Mouse (Mus musculus): Measurements from ENCODE around the gene Arhgap40. TPM values are rescaled to one million over a fixed set of nuclear protein-coding genes. Genes with fewer than 3 reads are reported as not detected.
A peak's percentile ranks its signal among the peaks of the same experiment; 100 is the strongest.

Gene Arhgap40
- not detected in 2 replicates for polyA plus RNA-seq (2015; fragmentation: Nextera tagmentation; extraction: Ambion mirVana)

DNA sequence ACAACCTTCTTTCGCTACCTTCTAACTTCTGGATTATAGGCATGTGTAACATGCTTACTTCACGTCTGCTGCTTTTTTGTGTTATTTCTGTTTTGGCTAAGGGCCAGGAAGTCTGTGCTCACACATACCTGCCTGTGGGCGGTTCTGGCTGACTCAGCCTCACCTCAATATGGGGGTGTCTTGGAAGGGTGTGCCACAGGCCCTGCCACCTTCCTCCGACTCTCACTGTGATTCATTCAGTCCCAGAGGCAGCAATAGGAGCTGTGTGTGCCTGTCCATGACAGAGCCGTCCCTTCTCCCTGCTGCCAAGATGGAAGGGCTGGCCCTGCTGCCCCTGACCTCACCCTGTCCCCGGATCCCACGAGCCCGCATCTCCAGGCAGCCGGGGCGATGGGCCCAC, at the start of gene Arhgap40:
TSS of gene Arhgap40 (plus strand) at position 269 of the 400 bp plus-strand sequence.
- no peak; the same call in 1 of the 2 replicates for ATAC-seq (ENCODE audit: borderline replicate concordance, extremely low read depth, low FRiP score, low TSS enrichment)
- WGBS: 72% methylated on average over 10 of the region's 10 CpGs

DNA sequence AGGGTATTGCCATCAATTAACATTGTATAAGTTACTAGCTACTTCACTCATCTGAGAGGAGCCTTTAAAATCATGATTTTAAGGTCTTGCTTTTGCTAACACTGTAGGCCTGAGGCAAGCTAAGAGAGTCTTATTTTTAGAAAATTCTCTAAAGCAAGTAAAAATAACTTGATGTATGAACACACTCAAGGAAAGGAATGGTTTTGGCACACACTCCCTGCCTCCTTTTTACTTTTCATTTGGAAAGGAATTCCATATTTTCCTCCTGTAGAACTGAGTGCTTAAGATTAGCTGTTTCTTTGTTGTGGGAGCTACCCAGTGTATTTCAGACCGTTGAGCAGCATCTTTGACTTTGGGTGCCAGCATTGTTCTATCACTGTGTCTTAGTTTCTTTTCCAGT, 38.4 kb upstream of the Arhgap40 start:
- Histone ChIP-seq H3K4me3 (no peak overlapping the region), H3K27me3 (no peaks in the 10 kb centered on the region), H3K36me3 (peaks cover 59% of the 10 kb centered on the region), H3K9me3 (no peaks in the 10 kb centered on the region), H3K4me1 (no peaks in the 10 kb centered on the region), H3K4me2 (no peak overlapping the region), H3K27ac (no peak overlapping the region), H3K9ac (no peak overlapping the region)
- WGBS: 87% methylated on average over 1 of the region's 1 CpGs
- no peak for ATAC-seq (ENCODE audit: borderline replicate concordance, extremely low read depth, low FRiP score, low TSS enrichment)

More for the DNA sequence above, at the start of gene Arhgap40:
- no peaks in the 10 kb centered on the region for H3K4me1 ChIP-seq
- H3K36me3 ChIP-seq: no peaks in the 10 kb centered on the region
- no peak within 1 kb of the TSS for H3K4me3 ChIP-seq
- no peak within 1 kb of the TSS for H3K27ac ChIP-seq
- no peak within 1 kb of the TSS for H3K9ac ChIP-seq
- H3K4me2 ChIP-seq: no peak within 1 kb of the TSS
- H3K9me3 ChIP-seq: no peaks in the 10 kb centered on the region
- H3K27me3 ChIP-seq: no peaks in the 10 kb centered on the region

DNA sequence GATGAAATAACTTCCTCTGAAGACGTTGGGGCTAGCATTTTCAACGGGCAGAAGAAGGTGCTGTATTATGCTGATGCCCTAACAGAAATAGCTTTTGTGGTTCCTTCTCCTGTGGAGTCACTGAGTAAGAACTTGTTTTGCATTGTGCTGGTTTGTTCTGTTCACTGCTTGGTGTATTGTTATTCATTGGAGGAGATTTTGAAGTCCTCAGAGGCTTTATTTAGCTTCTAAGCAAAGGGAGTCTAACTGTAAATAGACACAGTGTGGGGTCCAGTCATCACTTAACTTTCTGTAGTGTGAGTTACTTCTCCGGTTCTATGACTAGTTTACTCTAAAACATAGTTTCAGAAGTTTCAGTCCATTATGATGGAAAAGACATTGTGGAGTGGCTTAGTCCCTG, 35.0 kb upstream of the Arhgap40 start:
- Histone ChIP-seq H3K27ac (no peak overlapping the region), H3K4me3 (no peak overlapping the region), H3K9ac (no peak overlapping the region), H3K4me2 (no peak overlapping the region), H3K4me1 (no peaks in the 10 kb centered on the region), H3K27me3 (no peaks in the 10 kb centered on the region), H3K36me3 (peaks cover 60% of the 10 kb centered on the region), H3K9me3 (no peaks in the 10 kb centered on the region)
- no peak for ATAC-seq (ENCODE audit: borderline replicate concordance, extremely low read depth, low FRiP score, low TSS enrichment)
- 67% methylated on average over 3 of the region's 3 CpGs for WGBS

DNA sequence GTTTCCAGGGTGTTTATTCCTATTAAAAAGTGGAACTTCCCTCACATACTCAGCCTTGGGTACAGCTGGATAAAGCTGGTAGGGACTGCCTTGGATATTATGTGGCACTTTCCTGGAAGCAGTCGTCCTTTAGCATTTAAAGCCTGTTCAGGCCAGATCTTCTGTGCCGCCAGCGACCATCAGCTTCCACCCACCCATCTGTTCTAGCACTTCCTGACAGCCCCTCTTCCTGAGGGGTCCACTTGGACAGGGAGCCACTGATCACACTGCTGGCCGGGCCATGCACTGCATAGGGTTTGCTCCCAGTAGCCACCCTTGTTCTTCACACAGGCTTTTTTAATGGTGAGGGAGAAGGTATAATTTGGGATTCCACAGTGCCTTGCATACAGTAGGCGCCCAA, 14.1 kb upstream of the Arhgap40 start:
- Histone ChIP-seq H3K4me3 (no peak overlapping the region), H3K9me3 (no peaks in the 10 kb centered on the region), H3K4me2 (no peak overlapping the region), H3K4me1 (peaks cover 7% of the 10 kb centered on the region; the same call in 1 of the 2 replicates), H3K27ac (no peak overlapping the region), H3K27me3 (no peaks in the 10 kb centered on the region), H3K36me3 (peaks cover 43% of the 10 kb centered on the region), H3K9ac (no peak overlapping the region)
- WGBS: 87% methylated on average over 5 of the region's 5 CpGs
- no peak for ATAC-seq (ENCODE audit: borderline replicate concordance, extremely low read depth, low FRiP score, low TSS enrichment)

DNA sequence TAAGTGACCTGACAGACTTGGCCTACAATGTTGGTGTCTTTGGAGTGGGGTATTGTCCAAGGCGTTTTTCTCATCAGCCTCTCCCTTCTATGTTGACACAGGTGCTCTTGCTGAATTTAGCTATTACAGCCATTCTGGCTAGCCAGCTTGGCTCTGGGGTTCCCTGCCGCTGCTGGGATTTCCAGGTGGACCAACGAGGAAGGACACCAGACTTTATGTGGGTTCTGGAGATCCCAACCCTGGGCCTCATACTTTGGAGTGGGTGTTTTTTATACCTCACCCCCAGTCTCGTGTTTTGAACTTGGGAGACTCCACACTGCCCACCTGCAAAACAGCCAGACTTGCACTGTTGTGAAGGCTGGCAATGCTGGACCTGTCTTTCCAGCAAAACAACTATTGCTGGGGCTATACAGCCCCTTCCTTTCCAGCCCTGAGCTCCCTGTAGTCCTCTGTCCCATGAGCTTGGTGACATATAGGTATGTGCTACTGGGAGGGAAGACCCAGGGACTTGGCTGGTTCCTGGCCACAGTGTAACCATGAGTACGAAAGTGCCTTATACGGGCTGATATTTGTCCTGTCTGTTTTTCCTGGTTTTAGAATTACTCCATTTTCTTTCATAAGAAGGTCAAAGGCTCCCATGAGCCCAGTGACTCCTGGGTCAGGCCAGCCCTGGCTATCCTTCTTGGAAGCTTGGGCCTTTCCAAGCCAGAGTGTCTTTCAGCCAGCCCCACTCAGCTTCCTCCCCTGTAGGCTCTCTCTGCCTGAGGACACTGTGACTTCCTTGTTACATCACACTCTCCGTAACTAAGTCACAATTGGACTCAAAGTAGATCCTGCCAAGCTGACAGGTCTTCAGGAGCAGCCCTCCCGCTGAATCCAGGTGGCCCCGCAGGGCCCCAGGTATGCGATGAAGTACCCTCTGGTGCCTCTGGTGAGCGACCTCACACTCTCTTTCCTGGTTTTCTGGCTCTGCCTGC, 10.5 kb upstream of the Arhgap40 start, which contains the start of gene Adig:
TSS of gene Adig (plus strand) at position 777 of the 977 bp plus-strand sequence.
- Histone ChIP-seq H3K4me2 (no peak within 1 kb of the TSS), H3K9ac (no peak within 1 kb of the TSS), H3K9me3 (no peaks in the 10 kb centered on the region), H3K36me3 (peaks cover 17% of the 10 kb centered on the region), H3K27ac (peak within 1 kb of the TSS; percentile 36), H3K27me3 (no peaks in the 10 kb centered on the region), H3K4me3 (no peak within 1 kb of the TSS), H3K4me1 (peaks cover 7% of the 10 kb centered on the region; the same call in 1 of the 2 replicates)
- ATAC-seq (ENCODE audit: borderline replicate concordance, extremely low read depth, low FRiP score, low TSS enrichment): no peak
- 51% methylated on average over 11 of the region's 11 CpGs for WGBS

DNA sequence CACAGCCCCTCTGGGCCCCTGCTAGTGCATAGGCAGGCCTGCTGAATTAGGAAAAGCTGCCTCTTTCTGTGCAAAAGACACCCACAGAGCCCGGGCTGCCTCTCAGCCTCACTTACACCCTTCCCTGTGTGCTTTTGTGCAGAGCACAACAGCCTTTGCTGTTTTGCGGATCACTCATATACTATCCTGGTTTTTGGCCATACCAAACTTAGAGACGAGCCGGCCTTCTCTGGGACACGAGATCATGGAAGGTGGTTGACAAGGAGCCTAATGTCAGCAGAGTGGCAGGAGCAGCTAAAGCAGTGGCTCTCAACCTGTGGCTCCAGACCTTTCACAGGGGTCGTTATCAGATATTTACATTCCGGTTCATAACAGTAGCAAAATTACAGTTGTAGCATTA, 9.4 kb upstream of the Arhgap40 start:
- no peak overlapping the region for H3K4me3 ChIP-seq
- H3K4me2 ChIP-seq: no peak overlapping the region
- no peaks in the 10 kb centered on the region for H3K9me3 ChIP-seq
- 0 out of 2 replicates have a peak overlapping the region, but pooled peaks have one; percentile 36 for H3K27ac ChIP-seq
- 67% methylated on average over 7 of the region's 7 CpGs for WGBS
- H3K4me1 ChIP-seq: peaks cover 7% of the 10 kb centered on the region; the same call in 1 of the 2 replicates
- H3K27me3 ChIP-seq: no peaks in the 10 kb centered on the region
- ATAC-seq (ENCODE audit: borderline replicate concordance, extremely low read depth, low FRiP score, low TSS enrichment): no peak
- H3K9ac ChIP-seq: no peak overlapping the region
- peaks cover 10% of the 10 kb centered on the region; the same call in 1 of the 2 replicates for H3K36me3 ChIP-seq

DNA sequence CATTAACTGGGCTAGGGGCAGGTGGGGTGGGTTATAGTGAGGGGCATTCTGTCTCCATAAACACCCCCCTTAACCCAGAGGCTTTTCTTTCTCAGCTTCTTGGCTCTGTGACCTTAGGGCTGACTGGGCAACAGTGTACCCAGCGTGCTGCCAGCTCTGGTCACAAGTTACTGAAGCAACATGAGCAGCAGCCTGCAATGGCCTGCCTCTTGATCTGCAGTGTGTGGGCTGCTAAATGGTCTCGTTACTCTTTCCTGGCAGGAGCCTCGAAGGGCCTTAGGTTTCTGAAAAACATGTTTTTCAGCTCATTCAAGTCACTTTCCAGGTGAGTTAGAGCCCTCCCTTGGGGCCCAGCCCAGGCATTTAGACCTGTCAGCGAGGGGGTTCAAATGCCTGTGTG, 8.9 kb upstream of the Arhgap40 start:
- H3K36me3 ChIP-seq: peaks cover 9% of the 10 kb centered on the region; the same call in 1 of the 2 replicates
- no peaks in the 10 kb centered on the region for H3K9me3 ChIP-seq
- 57% methylated on average over 4 of the region's 4 CpGs for WGBS
- ATAC-seq (ENCODE audit: borderline replicate concordance, extremely low read depth, low FRiP score, low TSS enrichment): no peak
- H3K27ac ChIP-seq: no peak overlapping the region
- H3K4me1 ChIP-seq: peaks cover 7% of the 10 kb centered on the region; the same call in 1 of the 2 replicates
- H3K4me2 ChIP-seq: no peak overlapping the region
- no peak overlapping the region for H3K9ac ChIP-seq
- H3K27me3 ChIP-seq: no peaks in the 10 kb centered on the region
- H3K4me3 ChIP-seq: no peak overlapping the region

DNA sequence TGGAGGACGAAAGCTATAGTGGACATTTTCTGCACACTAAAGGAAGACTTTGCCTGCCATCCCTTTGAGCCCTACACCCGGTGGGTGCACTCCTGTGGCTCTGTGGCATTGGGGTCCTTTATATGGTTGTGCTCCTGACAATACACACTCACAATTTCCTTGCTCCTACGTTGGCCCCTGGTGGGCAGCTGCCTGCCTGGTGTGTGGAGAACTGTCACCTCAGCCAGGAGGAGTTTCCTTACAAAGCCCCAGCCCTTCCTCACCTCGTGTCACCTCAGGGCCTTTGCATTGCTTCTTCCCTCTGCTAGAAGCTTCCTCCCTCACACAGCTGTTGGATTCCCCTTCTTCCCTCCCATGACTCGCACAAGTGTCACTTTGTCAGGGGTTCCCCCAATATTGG, 6.1 kb upstream of the Arhgap40 start:
- WGBS: 72% methylated on average over 5 of the region's 5 CpGs
- no peak overlapping the region for H3K4me2 ChIP-seq
- no peaks in the 10 kb centered on the region for H3K9me3 ChIP-seq

DNA sequence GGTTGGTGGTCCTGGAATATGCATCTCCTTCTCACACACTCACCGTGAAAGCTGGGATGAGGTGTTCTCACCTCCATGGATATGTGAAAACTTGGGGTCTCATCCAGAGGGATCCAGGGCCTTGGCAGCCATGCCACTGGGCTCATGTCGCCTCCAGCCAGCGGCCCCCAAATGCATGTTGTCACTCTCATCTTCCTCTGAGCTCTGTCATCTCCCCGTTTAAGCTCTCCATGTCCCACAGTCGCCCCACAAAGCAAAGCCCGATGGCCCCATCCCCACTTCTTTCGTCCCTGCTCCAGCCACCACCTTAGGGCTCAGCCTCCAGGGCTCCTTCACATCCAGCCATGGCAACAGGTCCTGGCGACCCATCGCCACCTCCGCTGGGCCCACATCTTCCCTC, 5.5 kb upstream of the Arhgap40 start:
- no peaks in the 10 kb centered on the region for H3K27me3 ChIP-seq
- H3K27ac ChIP-seq: no peak overlapping the region
- no peak for ATAC-seq (ENCODE audit: borderline replicate concordance, extremely low read depth, low FRiP score, low TSS enrichment)
- H3K9ac ChIP-seq: no peak overlapping the region
- WGBS: 85% methylated on average over 10 of the region's 10 CpGs
- no peak overlapping the region for H3K4me3 ChIP-seq
- no peaks in the 10 kb centered on the region for H3K9me3 ChIP-seq
- no peaks in the 10 kb centered on the region for H3K36me3 ChIP-seq
- H3K4me2 ChIP-seq: no peak overlapping the region
- peaks cover 5% of the 10 kb centered on the region; the same call in 1 of the 2 replicates for H3K4me1 ChIP-seq

More for the DNA sequence above, 6.1 kb upstream of the Arhgap40 start:
- Histone ChIP-seq H3K27me3 (no peaks in the 10 kb centered on the region), H3K4me3 (no peak overlapping the region), H3K27ac (no peak overlapping the region), H3K4me1 (peaks cover 7% of the 10 kb centered on the region; the same call in 1 of the 2 replicates), H3K9ac (no peak overlapping the region), H3K36me3 (no peaks in the 10 kb centered on the region)
- no peak for ATAC-seq (ENCODE audit: borderline replicate concordance, extremely low read depth, low FRiP score, low TSS enrichment)

DNA sequence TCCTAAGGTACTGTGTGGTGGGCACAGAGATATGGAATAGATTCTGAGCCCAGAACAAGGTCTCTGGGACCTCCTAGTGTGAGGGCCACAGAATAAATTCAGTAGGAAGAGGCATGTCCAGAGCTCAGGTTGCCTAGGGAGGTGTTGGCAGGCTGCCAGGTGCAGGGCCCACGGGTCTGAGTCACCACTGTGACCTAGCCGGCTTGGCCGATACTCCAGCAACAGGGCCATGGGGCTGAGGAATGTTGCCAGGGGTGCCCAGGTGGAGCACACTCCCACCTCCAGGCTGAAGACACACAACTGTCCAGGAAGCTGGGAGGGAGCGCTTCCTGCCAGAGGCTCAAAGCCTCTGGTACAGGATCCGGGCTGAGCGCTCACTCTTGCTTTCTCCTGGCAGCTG, 1.9 kb upstream of the Arhgap40 start:
- Histone ChIP-seq H3K4me3 (no peak overlapping the region), H3K9ac (no peak overlapping the region), H3K36me3 (no peaks in the 10 kb centered on the region), H3K27me3 (no peaks in the 10 kb centered on the region), H3K9me3 (no peaks in the 10 kb centered on the region), H3K27ac (peak overlapping the region; percentile 29; the same call in 1 of the 2 replicates), H3K4me2 (no peak overlapping the region), H3K4me1 (no peaks in the 10 kb centered on the region)
- peak; percentile 58 for ATAC-seq (ENCODE audit: borderline replicate concordance, extremely low read depth, low FRiP score, low TSS enrichment)
- 46% methylated on average over 6 of the region's 6 CpGs for WGBS

DNA sequence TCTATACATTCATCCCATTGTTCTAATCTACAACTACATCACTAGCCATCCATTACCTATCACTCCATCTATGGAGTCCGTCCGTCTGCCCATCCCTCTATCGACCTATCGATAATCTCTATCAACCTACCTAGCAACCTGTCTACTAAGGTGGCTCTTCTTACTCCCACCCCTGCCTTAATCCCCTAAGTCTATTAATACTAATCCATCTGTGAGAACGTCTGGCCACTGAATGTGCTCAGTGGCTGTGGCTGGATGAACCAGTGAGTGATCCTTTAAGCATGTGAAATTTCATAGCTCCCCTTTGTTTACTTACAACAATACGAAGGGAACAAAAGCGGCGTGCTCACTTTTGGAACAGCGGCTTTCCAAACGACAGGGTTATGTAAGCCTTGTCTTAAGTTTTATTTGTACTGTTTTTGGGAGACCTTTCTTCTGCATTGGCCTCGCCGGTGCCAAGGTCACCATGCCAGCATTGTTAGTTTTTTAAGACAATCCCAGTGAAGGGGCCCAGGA, 1.3 kb downstream of the Arhgap40 start:
- no peaks in the 10 kb centered on the region for H3K4me1 ChIP-seq
- H3K36me3 ChIP-seq: no peaks in the 10 kb centered on the region
- ATAC-seq (ENCODE audit: borderline replicate concordance, extremely low read depth, low FRiP score, low TSS enrichment): no peak
- WGBS: 70% methylated on average over 12 of the region's 12 CpGs
- H3K27ac ChIP-seq: no peak overlapping the region
- H3K4me2 ChIP-seq: no peak overlapping the region
- no peak overlapping the region for H3K4me3 ChIP-seq
- no peak overlapping the region for H3K9ac ChIP-seq
- H3K27me3 ChIP-seq: no peaks in the 10 kb centered on the region
- no peaks in the 10 kb centered on the region for H3K9me3 ChIP-seq

DNA sequence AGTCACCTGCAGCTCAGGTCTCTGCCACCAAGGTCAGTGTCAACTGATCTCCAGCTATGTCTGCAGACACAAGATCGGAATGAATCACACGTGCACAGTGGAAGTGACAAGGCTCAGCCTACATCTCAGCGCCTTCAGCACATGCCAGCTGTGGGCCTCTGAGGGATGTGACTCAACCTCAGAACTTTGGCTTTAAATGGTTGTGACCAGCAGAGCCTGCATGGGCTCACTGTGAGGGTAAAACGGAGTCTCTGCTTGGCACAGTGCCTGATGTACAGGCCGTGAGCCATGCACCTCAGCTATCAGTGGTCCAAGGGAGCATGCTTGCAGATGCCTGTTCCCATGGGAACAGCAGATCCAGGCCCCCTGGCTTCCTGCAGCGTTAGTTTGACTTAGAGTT, 6.0 kb downstream of the Arhgap40 start:
- Histone ChIP-seq H3K27me3 (no peaks in the 10 kb centered on the region), H3K4me2 (no peak overlapping the region), H3K9ac (no peak overlapping the region), H3K4me1 (0 out of 2 replicates have a peak, but pooled peaks cover 6% of the 10 kb centered on the region), H3K4me3 (no peak overlapping the region), H3K9me3 (no peaks in the 10 kb centered on the region), H3K27ac (no peak overlapping the region), H3K36me3 (no peaks in the 10 kb centered on the region)
- 47% methylated on average over 6 of the region's 6 CpGs for WGBS
- ATAC-seq (ENCODE audit: borderline replicate concordance, extremely low read depth, low FRiP score, low TSS enrichment): no peak
